Mouse (Mus musculus) spleen, adult 2 months (tissue): ENCODE data around the gene Tex13b. TPM values are rescaled to one million over a fixed set of nuclear protein-coding genes. Genes with fewer than 3 reads are reported as not detected.
"Not testable (repeated sequence)": the region's sequence is repeated elsewhere in the genome, so short reads cannot be mapped to it uniquely, and the experiment has no call there.

Source experiments
- DNase-seq, 2 experiments: peaks; one replicate each; pipeline versions ENCODE4 v3.0.0 to v3.0.0-alpha.2; 2012 to 2021; ENCODE audit warnings: low spot score in 2 of 2, low read depth in 1 of 2
- H3K27ac ChIP-seq: fragments of 200-500 bp; 2 replicates; pipeline ENCODE4 v1.5.1; 2012; ENCODE audit warnings: low read length, inconsistent platforms; ENCODE audit not compliant: insufficient read depth
- H3K27me3 ChIP-seq: fragments of 200-500 bp; 2 replicates; pipeline ENCODE4 v1.6.1; 2012; ENCODE audit warnings: mild to moderate bottlenecking, moderate library complexity, low read length, inconsistent platforms; ENCODE audit not compliant: control insufficient read depth, insufficient read depth
- H3K36me3 ChIP-seq: fragments of 200-500 bp; 2 replicates; pipeline ENCODE4 v1.6.1; 2012; ENCODE audit warnings: mild to moderate bottlenecking, low read length, inconsistent platforms; ENCODE audit not compliant: control insufficient read depth, insufficient read depth
- H3K4me1 ChIP-seq: fragments of 200-500 bp; 2 replicates; pipeline ENCODE4 v1.6.1; 2011; ENCODE audit warnings: inconsistent platforms; ENCODE audit not compliant: control insufficient read depth, insufficient read depth, insufficient read length
- H3K4me3 ChIP-seq: fragments of 200-500 bp; 2 replicates; pipeline ENCODE4 v1.5.1; 2011; ENCODE audit warnings: mild to moderate bottlenecking, inconsistent platforms; ENCODE audit not compliant: insufficient read depth, insufficient read length; ENCODE audit errors: extremely low read depth
- CTCF ChIP-seq: fragments of 200-500 bp; IDR thresholded peaks from 2 replicates; pipeline ENCODE4 v1.5.1; 2011; ENCODE audit warnings: mild to moderate bottlenecking, inconsistent platforms; ENCODE audit not compliant: insufficient read depth, insufficient read length, insufficient replicate concordance; ENCODE audit errors: extremely low read depth
- POLR2A ChIP-seq: fragments of 200-500 bp; IDR thresholded peaks from 2 replicates; pipeline ENCODE4 v1.6.1; 2011; ENCODE audit warnings: low read depth, low read length, inconsistent platforms
- WGBS: fragments of 180-500 bp; shearing (Covaris S2); methylation state at CpG from one replicate; pipeline ENCODE4 v1.1.7; 2018; 5-methylcytosine and 5-hydroxymethylcytosine counted together
- polyA plus RNA-seq: library from polyadenylated mRNA; depleted of rRNA; stranded (reverse); fragments of >200 nt; gene quantifications from 2 replicates; pipeline ENCODE4 v1.2.3, GENCODE M21; 2012; rRNA removed

Gene Tex13b
- polyA plus RNA-seq = not detected in 2 replicates

- Histone ChIP-seq H3K36me3 (no peaks in the 10 kb centered on the region), H3K4me3 (no peak within 1 kb of the TSS), H3K4me1 (no peaks in the 10 kb centered on the region), H3K27me3 (no peaks in the 10 kb centered on the region), H3K27ac (no peak within 1 kb of the TSS)
- no peak for DNase-seq
- no peak for TF ChIP-seq CTCF
- TF ChIP-seq POLR2A = no peak
- WGBS = 93% methylated on average over 22 of the region's 22 CpGs
Observed at GRCm38 (mm10) chrX:140813312-140814006, at the start of gene Tex13b. TSS of gene Tex13b (minus strand) at chrX:140813433.

DNA sequence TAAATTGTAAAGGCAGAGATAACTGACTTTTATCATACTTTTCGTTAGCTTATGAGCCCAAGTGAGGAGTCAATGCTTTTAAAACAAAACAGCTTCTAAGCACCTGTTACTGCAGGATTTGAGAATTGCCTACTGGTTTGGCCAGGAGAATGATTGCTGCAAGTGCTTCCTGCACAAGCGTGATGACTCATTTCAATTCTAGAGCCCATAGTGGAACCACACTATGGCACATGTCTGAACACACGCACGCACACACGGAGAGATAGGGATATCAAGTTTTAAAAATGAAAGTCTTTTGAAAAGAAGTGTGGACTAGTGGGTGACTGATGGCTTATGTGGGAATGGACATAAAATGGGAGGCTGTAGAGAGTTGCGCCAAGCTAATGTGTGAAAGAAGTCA lies 49.5 kb upstream of the Tex13b start:
- Histone ChIP-seq H3K4me1 (no peaks in the 10 kb centered on the region), H3K27me3 (no peaks in the 10 kb centered on the region)
- 71% methylated on average over 6 of the region's 6 CpGs for WGBS

GRCm38 (mm10) chrX:140857445-140857844 lies 44.2 kb upstream of the Tex13b start:
- H3K36me3 ChIP-seq = no peaks in the 10 kb centered on the region
- H3K27me3 ChIP-seq = no peaks in the 10 kb centered on the region
- WGBS = 39% methylated on average over 2 of the region's 2 CpGs
- H3K4me3 ChIP-seq = no peak overlapping the region
- TF ChIP-seq POLR2A (no peak), CTCF (no peak)
- no peak overlapping the region for H3K27ac ChIP-seq
- no peak for DNase-seq
- H3K4me1 ChIP-seq = no peaks in the 10 kb centered on the region

More for the DNA sequence above, 49.5 kb upstream of the Tex13b start:
- Histone ChIP-seq H3K27ac (no peak overlapping the region), H3K4me3 (no peak overlapping the region), H3K36me3 (no peaks in the 10 kb centered on the region)
- no peak for DNase-seq
- TF ChIP-seq CTCF = no peak
- no peak for TF ChIP-seq POLR2A

GRCm38 (mm10) chrX:140857040-140857439 lies 43.8 kb upstream of the Tex13b start:
- not testable (repeated sequence) for H3K36me3 ChIP-seq, H3K27me3 ChIP-seq, H3K27ac ChIP-seq, H3K4me1 ChIP-seq, H3K4me3 ChIP-seq, DNase-seq
- 75% methylated on average over 5 of the region's 5 CpGs for WGBS

DNA sequence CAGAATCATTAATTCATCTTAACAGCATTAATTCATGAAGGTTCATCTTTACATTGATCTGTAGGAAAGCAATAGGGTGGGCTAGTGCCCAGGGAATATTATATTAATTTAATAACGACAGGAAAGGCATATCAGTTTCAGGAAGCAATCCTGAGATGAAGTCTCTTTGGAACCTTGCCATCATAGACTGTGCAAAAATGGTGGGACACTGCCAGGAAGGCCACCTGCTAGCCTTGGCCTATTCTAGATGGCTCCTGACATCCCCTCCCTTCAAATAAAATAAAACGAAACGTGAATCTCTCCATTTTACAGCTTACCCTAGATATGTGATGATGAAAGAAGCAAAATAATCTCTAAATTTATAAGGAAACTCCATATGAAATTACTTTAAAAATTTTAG lies 41.3 kb upstream of the Tex13b start:
- TF ChIP-seq CTCF = no peak
- no peak for TF ChIP-seq POLR2A
- WGBS = 69% methylated on average over 3 of the region's 3 CpGs
- Histone ChIP-seq H3K4me3 (no peak overlapping the region), H3K27me3 (no peaks in the 10 kb centered on the region), H3K36me3 (no peaks in the 10 kb centered on the region), H3K4me1 (no peaks in the 10 kb centered on the region), H3K27ac (no peak overlapping the region)
- DNase-seq = no peak

GRCm38 (mm10) chrX:140845401-140845800 lies 32.2 kb upstream of the Tex13b start:
- not testable (repeated sequence) for H3K27me3 ChIP-seq, H3K4me3 ChIP-seq, DNase-seq, H3K27ac ChIP-seq, H3K36me3 ChIP-seq, H3K4me1 ChIP-seq
- 56% methylated on average over 1 of the region's 1 CpGs for WGBS

DNA sequence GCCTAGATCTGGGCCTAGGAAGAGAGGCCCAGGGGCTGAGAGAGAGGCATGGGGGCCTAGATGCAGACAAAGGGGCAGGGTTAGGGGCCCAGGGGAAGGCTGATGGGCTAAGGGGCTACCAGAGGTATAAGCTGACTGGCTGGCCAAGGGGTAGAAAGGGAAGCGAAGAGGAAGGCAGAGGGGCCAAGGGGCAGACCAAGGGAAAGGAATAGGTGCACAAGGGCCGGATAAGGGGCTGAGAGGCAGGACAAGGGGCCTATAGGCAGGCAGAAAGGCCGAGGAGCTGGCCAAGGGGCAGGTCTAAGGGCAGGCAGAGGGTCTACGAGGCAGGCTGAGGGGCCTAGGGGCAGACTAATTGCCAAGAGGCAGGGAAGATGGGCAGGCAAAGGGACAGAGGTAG lies 26.7 kb upstream of the Tex13b start:
- no peak for DNase-seq
- 67% methylated on average over 4 of the region's 4 CpGs for WGBS
- H3K4me1 ChIP-seq = no peaks in the 10 kb centered on the region
- H3K4me3 ChIP-seq = no peak overlapping the region
- no peaks in the 10 kb centered on the region for H3K27me3 ChIP-seq
- H3K36me3 ChIP-seq = no peaks in the 10 kb centered on the region
- TF ChIP-seq POLR2A = no peak
- TF ChIP-seq CTCF = no peak
- no peak overlapping the region for H3K27ac ChIP-seq
